Mouse (Mus musculus): ENCODE results near the gene Iqcd. TPM values are rescaled to one million over a fixed set of nuclear protein-coding genes. Genes with fewer than 3 reads are reported as not detected.

Iqcd gene
- polyA plus RNA-seq (2016; fragmentation: Nextera tagmentation; extraction: Ambion mirVana), result 0.65 and 0.70 TPM in 2 replicates

- no peaks in the 10 kb centered on the region for H3K27me3 ChIP-seq
- H3K4me2 ChIP-seq (replicated peaks), result peak within 1 kb of the TSS; percentile 95
- H3K9ac ChIP-seq, result peak within 1 kb of the TSS; percentile 72
- H3K9me3 ChIP-seq, result no peaks in the 10 kb centered on the region
- peaks cover 26% of the 10 kb centered on the region for H3K4me1 ChIP-seq
- peak; percentile 93 for ATAC-seq (ENCODE audit: insufficient number of reproducible peaks, insufficient read depth, low FRiP score, low TSS enrichment)
- WGBS, result under 1% methylated on average over 35 of the region's 35 CpGs
- peak within 1 kb of the TSS; percentile 18; the same call in 1 of the 2 replicates for H3K27ac ChIP-seq
- H3K4me3 ChIP-seq, result peak within 1 kb of the TSS; percentile 73
- peaks cover 6% of the 10 kb centered on the region; the same call in 1 of the 2 replicates for H3K36me3 ChIP-seq
Measured at GRCm38 (mm10) chr5:120588569-120589094, at the start of gene Iqcd, which contains the start of gene Tpcn1. TSS of gene Iqcd (plus strand) at chr5:120589016. TSS of gene Tpcn1 (minus strand) at chr5:120588673.

GRCm38 (mm10) chr5:120548236-120548850, 40.5 kb upstream of the Iqcd start:
- no peak for ATAC-seq (ENCODE audit: insufficient number of reproducible peaks, insufficient read depth, low FRiP score, low TSS enrichment)
- Histone ChIP-seq H3K4me3 (no peak overlapping the region), H3K36me3 (peaks cover 35% of the 10 kb centered on the region), H3K27ac (no peak overlapping the region), H3K27me3 (no peaks in the 10 kb centered on the region), H3K4me2 (replicated peaks) (no peak overlapping the region), H3K9ac (no peak overlapping the region), H3K4me1 (no peaks in the 10 kb centered on the region), H3K9me3 (no peaks in the 10 kb centered on the region)
- WGBS, result 61% methylated on average over 11 of the region's 11 CpGs

- no peak overlapping the region for H3K4me2 ChIP-seq (replicated peaks)
- no peak overlapping the region for H3K4me3 ChIP-seq
- H3K36me3 ChIP-seq, result peaks cover 41% of the 10 kb centered on the region
- WGBS, result 75% methylated on average over 5 of the region's 5 CpGs
- no peak overlapping the region for H3K27ac ChIP-seq
- no peaks in the 10 kb centered on the region for H3K9me3 ChIP-seq
- no peaks in the 10 kb centered on the region for H3K27me3 ChIP-seq
- no peak overlapping the region for H3K9ac ChIP-seq
- no peak for ATAC-seq (ENCODE audit: insufficient number of reproducible peaks, insufficient read depth, low FRiP score, low TSS enrichment)
- no peaks in the 10 kb centered on the region for H3K4me1 ChIP-seq
Measured at GRCm38 (mm10) chr5:120550137-120550536, 38.7 kb upstream of the Iqcd start.

GRCm38 (mm10) chr5:120550673-120551072, 38.1 kb upstream of the Iqcd start:
- Histone ChIP-seq H3K27me3 (no peaks in the 10 kb centered on the region), H3K9me3 (no peaks in the 10 kb centered on the region), H3K4me2 (replicated peaks) (no peak overlapping the region), H3K9ac (no peak overlapping the region), H3K4me1 (no peaks in the 10 kb centered on the region), H3K36me3 (peaks cover 47% of the 10 kb centered on the region), H3K4me3 (no peak overlapping the region), H3K27ac (no peak overlapping the region)
- no peak for ATAC-seq (ENCODE audit: insufficient number of reproducible peaks, insufficient read depth, low FRiP score, low TSS enrichment)
- WGBS, result 94% methylated on average over 5 of the region's 5 CpGs

- 87% methylated on average over 24 of the region's 24 CpGs for WGBS
- H3K9ac ChIP-seq, result no peak overlapping the region
- no peaks in the 10 kb centered on the region for H3K9me3 ChIP-seq
- H3K27ac ChIP-seq, result no peak overlapping the region
- ATAC-seq (ENCODE audit: insufficient number of reproducible peaks, insufficient read depth, low FRiP score, low TSS enrichment), result no peak
- peaks cover 40% of the 10 kb centered on the region for H3K36me3 ChIP-seq
- peaks cover 21% of the 10 kb centered on the region for H3K4me1 ChIP-seq
- H3K4me2 ChIP-seq (replicated peaks), result no peak overlapping the region
- H3K4me3 ChIP-seq, result no peak overlapping the region
- no peaks in the 10 kb centered on the region for H3K27me3 ChIP-seq
Measured at GRCm38 (mm10) chr5:120555871-120556270, 32.9 kb upstream of the Iqcd start.

GRCm38 (mm10) chr5:120558041-120558440, 30.8 kb upstream of the Iqcd start:
- no peak for ATAC-seq (ENCODE audit: insufficient number of reproducible peaks, insufficient read depth, low FRiP score, low TSS enrichment)
- H3K4me1 ChIP-seq, result peaks cover 31% of the 10 kb centered on the region

GRCm38 (mm10) chr5:120558762-120559161, 30.1 kb upstream of the Iqcd start:
- Histone ChIP-seq H3K4me3 (no peak overlapping the region), H3K9ac (no peak overlapping the region), H3K4me2 (replicated peaks) (peak overlapping the region; percentile 12; the same call in 1 of the 2 replicates), H3K27ac (peak overlapping the region; percentile 58), H3K27me3 (no peaks in the 10 kb centered on the region), H3K36me3 (peaks cover 27% of the 10 kb centered on the region), H3K4me1 (peaks cover 39% of the 10 kb centered on the region), H3K9me3 (no peaks in the 10 kb centered on the region)
- ATAC-seq (ENCODE audit: insufficient number of reproducible peaks, insufficient read depth, low FRiP score, low TSS enrichment), result no peak
- WGBS, result 36% methylated on average over 14 of the region's 14 CpGs

More at GRCm38 (mm10) chr5:120558041-120558440, 30.8 kb upstream of the Iqcd start:
- Histone ChIP-seq H3K4me2 (replicated peaks) (no peak overlapping the region), H3K27me3 (no peaks in the 10 kb centered on the region), H3K9ac (no peak overlapping the region), H3K4me3 (no peak overlapping the region), H3K9me3 (no peaks in the 10 kb centered on the region), H3K36me3 (peaks cover 34% of the 10 kb centered on the region), H3K27ac (no peak overlapping the region)
- WGBS, result 73% methylated on average over 8 of the region's 8 CpGs

- Histone ChIP-seq H3K36me3 (peaks cover 15% of the 10 kb centered on the region), H3K27ac (peak overlapping the region; percentile 80), H3K4me3 (no peak overlapping the region), H3K27me3 (no peaks in the 10 kb centered on the region), H3K9ac (no peak overlapping the region), H3K9me3 (no peaks in the 10 kb centered on the region), H3K4me2 (replicated peaks) (no peak overlapping the region), H3K4me1 (peaks cover 52% of the 10 kb centered on the region)
- 59% methylated on average over 9 of the region's 9 CpGs for whole genome bisulfite sequencing
- no peak for ATAC-seq (ENCODE audit: insufficient number of reproducible peaks, insufficient read depth, low FRiP score, low TSS enrichment)
Measured at GRCm38 (mm10) chr5:120560129-120560615, 28.6 kb upstream of the Iqcd start.

GRCm38 (mm10) chr5:120560616-120561311, 28.1 kb upstream of the Iqcd start:
- peak overlapping the region; percentile 31 for H3K4me2 ChIP-seq (replicated peaks)
- peaks cover 9% of the 10 kb centered on the region for H3K36me3 ChIP-seq
- no peaks in the 10 kb centered on the region for H3K27me3 ChIP-seq
- no peak overlapping the region for H3K4me3 ChIP-seq
- no peak overlapping the region for H3K9ac ChIP-seq
- H3K4me1 ChIP-seq, result peaks cover 58% of the 10 kb centered on the region
- no peak for ATAC-seq (ENCODE audit: insufficient number of reproducible peaks, insufficient read depth, low FRiP score, low TSS enrichment)
- no peaks in the 10 kb centered on the region for H3K9me3 ChIP-seq
- peak overlapping the region; percentile 80 for H3K27ac ChIP-seq
- 16% methylated on average over 16 of the region's 16 CpGs for WGBS

GRCm38 (mm10) chr5:120562956-120563913, 25.6 kb upstream of the Iqcd start:
- peak overlapping the region; percentile 36; the same call in 1 of the 2 replicates for H3K9ac ChIP-seq
- no peaks in the 10 kb centered on the region for H3K27me3 ChIP-seq
- no peaks in the 10 kb centered on the region for H3K36me3 ChIP-seq
- peak overlapping the region; percentile 24; the same call in 1 of the 2 replicates for H3K4me2 ChIP-seq (replicated peaks)
- ATAC-seq (ENCODE audit: insufficient number of reproducible peaks, insufficient read depth, low FRiP score, low TSS enrichment), result peak; percentile 31; the same call in 1 of the 2 replicates
- 26% methylated on average over 28 of the region's 28 CpGs for WGBS
- H3K4me1 ChIP-seq, result peaks cover 83% of the 10 kb centered on the region
- H3K27ac ChIP-seq, result peak overlapping the region; percentile 92
- no peaks in the 10 kb centered on the region for H3K9me3 ChIP-seq
- H3K4me3 ChIP-seq, result no peak overlapping the region

GRCm38 (mm10) chr5:120563914-120564311, 24.9 kb upstream of the Iqcd start:
- Histone ChIP-seq H3K27ac (peak overlapping the region; percentile 92), H3K9me3 (no peaks in the 10 kb centered on the region), H3K36me3 (no peaks in the 10 kb centered on the region), H3K4me1 (peaks cover 83% of the 10 kb centered on the region), H3K4me3 (no peak overlapping the region), H3K9ac (no peak overlapping the region), H3K4me2 (replicated peaks) (no peak overlapping the region; the same call in 1 of the 2 replicates), H3K27me3 (no peaks in the 10 kb centered on the region)
- 41% methylated on average over 4 of the region's 4 CpGs for WGBS
- ATAC-seq (ENCODE audit: insufficient number of reproducible peaks, insufficient read depth, low FRiP score, low TSS enrichment), result 0 out of 2 replicates have a peak, but pooled peaks have one; percentile 0

All from embryonic facial prominence, embryonic 12.5 days (tissue).